Mouse (Mus musculus): Measurements from ENCODE around the gene Cnr2. TPM values are rescaled to one million over a fixed set of nuclear protein-coding genes. Genes with fewer than 3 reads are reported as not detected.

Cnr2 gene
- polyA plus RNA-seq, 1 experiment from 2014 or later: 0.32 TPM

- no peak overlapping the region for H3K27ac ChIP-seq
- no peak overlapping the region for H3K9ac ChIP-seq
- peaks cover 34% of the 10 kb centered on the region for H3K4me1 ChIP-seq
- H3K4me2 ChIP-seq (replicated peaks): peak overlapping the region; percentile 49
- WGBS: 46% methylated on average over 2 of the region's 2 CpGs
- no peaks in the 10 kb centered on the region for H3K9me3 ChIP-seq
- H3K27me3 ChIP-seq (replicated peaks): no peaks in the 10 kb centered on the region
- H3K4me3 ChIP-seq: no peak overlapping the region
- H3K36me3 ChIP-seq: peaks cover 11% of the 10 kb centered on the region
- no peak for ATAC-seq (ENCODE audit: low FRiP score, low read depth)
These were observed 24.8 kb upstream of the Cnr2 start for GRCm38 (mm10) chr4:135870227-135871023.

- Histone ChIP-seq H3K27me3 (replicated peaks) (no peaks in the 10 kb centered on the region), H3K4me2 (replicated peaks) (peak overlapping the region; percentile 79), H3K27ac (no peak overlapping the region), H3K4me1 (peaks cover 49% of the 10 kb centered on the region), H3K36me3 (peaks cover 11% of the 10 kb centered on the region), H3K9ac (peak overlapping the region; percentile 89), H3K9me3 (no peaks in the 10 kb centered on the region), H3K4me3 (peak overlapping the region; percentile 72)
- no peak for ATAC-seq (ENCODE audit: low FRiP score, low read depth)
- WGBS: 49% methylated on average over 3 of the region's 3 CpGs
These were observed 23.2 kb upstream of the Cnr2 start for GRCm38 (mm10) chr4:135872015-135872414.

GRCm38 (mm10) chr4:135872589-135873391 is 22.4 kb upstream of the Cnr2 start:
- peaks cover 50% of the 10 kb centered on the region for H3K4me1 ChIP-seq
- H3K27me3 ChIP-seq (replicated peaks): no peaks in the 10 kb centered on the region
- H3K9me3 ChIP-seq: no peaks in the 10 kb centered on the region
- peaks cover 11% of the 10 kb centered on the region for H3K36me3 ChIP-seq
- peak overlapping the region; percentile 72 for H3K4me3 ChIP-seq
- no peak for ATAC-seq (ENCODE audit: low FRiP score, low read depth)
- 13% methylated on average over 17 of the region's 17 CpGs for WGBS
- H3K9ac ChIP-seq: peak overlapping the region; percentile 89
- peak overlapping the region; percentile 79 for H3K4me2 ChIP-seq (replicated peaks)
- H3K27ac ChIP-seq: peak overlapping the region; percentile 98

GRCm38 (mm10) chr4:135873526-135874202 is 21.5 kb upstream of the Cnr2 start, which contains the start of gene Pnrc2:
Pnrc2 (minus strand) TSS chr4:135873850.
- Histone ChIP-seq H3K4me2 (replicated peaks) (peak within 1 kb of the TSS; percentile 79), H3K4me1 (peaks cover 50% of the 10 kb centered on the region), H3K36me3 (peaks cover 11% of the 10 kb centered on the region), H3K27ac (peak within 1 kb of the TSS; percentile 98), H3K9ac (peak within 1 kb of the TSS; percentile 89), H3K27me3 (replicated peaks) (no peaks in the 10 kb centered on the region), H3K4me3 (peak within 1 kb of the TSS; percentile 72), H3K9me3 (no peaks in the 10 kb centered on the region)
- peak; percentile 93 for ATAC-seq (ENCODE audit: low FRiP score, low read depth)
- WGBS: under 1% methylated on average over 59 of the region's 60 CpGs

- Histone ChIP-seq H3K9me3 (no peaks in the 10 kb centered on the region), H3K27me3 (replicated peaks) (no peaks in the 10 kb centered on the region), H3K4me3 (no peak overlapping the region), H3K36me3 (peaks cover 11% of the 10 kb centered on the region), H3K9ac (peak overlapping the region; percentile 57; the same call in 1 of the 2 replicates), H3K27ac (no peak overlapping the region; the same call in 1 of the 2 replicates), H3K4me1 (peaks cover 50% of the 10 kb centered on the region), H3K4me2 (replicated peaks) (peak overlapping the region; percentile 79; the same call in 1 of the 2 replicates)
- ATAC-seq (ENCODE audit: low FRiP score, low read depth): no peak
- 81% methylated on average over 10 of the region's 10 CpGs for WGBS
These were observed 20.3 kb upstream of the Cnr2 start for GRCm38 (mm10) chr4:135874564-135875535.

- H3K27ac ChIP-seq: no peak overlapping the region
- H3K4me2 ChIP-seq (replicated peaks): peak overlapping the region; percentile 52; the same call in 1 of the 2 replicates
- H3K9ac ChIP-seq: no peak overlapping the region
- no peak overlapping the region for H3K4me3 ChIP-seq
- H3K4me1 ChIP-seq: peaks cover 47% of the 10 kb centered on the region
- no peaks in the 10 kb centered on the region for H3K27me3 ChIP-seq (replicated peaks)
- no peaks in the 10 kb centered on the region for H3K9me3 ChIP-seq
- WGBS: 35% methylated on average over 7 of the region's 7 CpGs
- H3K36me3 ChIP-seq: peaks cover 11% of the 10 kb centered on the region
- ATAC-seq (ENCODE audit: low FRiP score, low read depth): no peak
These were observed 19.6 kb upstream of the Cnr2 start for GRCm38 (mm10) chr4:135875546-135875945.

- Histone ChIP-seq H3K4me3 (no peak overlapping the region), H3K4me1 (peaks cover 45% of the 10 kb centered on the region), H3K36me3 (peaks cover 11% of the 10 kb centered on the region), H3K27me3 (replicated peaks) (no peaks in the 10 kb centered on the region), H3K27ac (no peak overlapping the region), H3K4me2 (replicated peaks) (peak overlapping the region; percentile 52), H3K9ac (0 out of 2 replicates have a peak overlapping the region, but pooled peaks have one; percentile 19), H3K9me3 (no peaks in the 10 kb centered on the region)
- WGBS: 3% methylated on average over 9 of the region's 9 CpGs
- ATAC-seq (ENCODE audit: low FRiP score, low read depth): no peak
These were observed 19.1 kb upstream of the Cnr2 start for GRCm38 (mm10) chr4:135875991-135876582.

GRCm38 (mm10) chr4:135876583-135877020 is 18.6 kb upstream of the Cnr2 start:
- Histone ChIP-seq H3K4me2 (replicated peaks) (peak overlapping the region; percentile 52), H3K4me3 (no peak overlapping the region), H3K4me1 (peaks cover 42% of the 10 kb centered on the region), H3K9me3 (no peaks in the 10 kb centered on the region), H3K27me3 (replicated peaks) (no peaks in the 10 kb centered on the region), H3K27ac (no peak overlapping the region), H3K36me3 (peaks cover 8% of the 10 kb centered on the region), H3K9ac (0 out of 2 replicates have a peak overlapping the region, but pooled peaks have one; percentile 19)
- WGBS: 2% methylated on average over 16 of the region's 16 CpGs
- ATAC-seq (ENCODE audit: low FRiP score, low read depth): no peak

GRCm38 (mm10) chr4:135877742-135878141 is 17.5 kb upstream of the Cnr2 start:
- no peaks in the 10 kb centered on the region for H3K9me3 ChIP-seq
- H3K9ac ChIP-seq: no peak overlapping the region
- H3K4me3 ChIP-seq: no peak overlapping the region
- 64% methylated on average over 2 of the region's 2 CpGs for WGBS
- H3K4me2 ChIP-seq (replicated peaks): no peak overlapping the region
- H3K27ac ChIP-seq: no peak overlapping the region
- no peak for ATAC-seq (ENCODE audit: low FRiP score, low read depth)
- no peaks in the 10 kb centered on the region for H3K27me3 ChIP-seq (replicated peaks)
- H3K36me3 ChIP-seq: no peaks in the 10 kb centered on the region
- H3K4me1 ChIP-seq: peaks cover 31% of the 10 kb centered on the region

GRCm38 (mm10) chr4:135879021-135879420 is 16.2 kb upstream of the Cnr2 start:
- Histone ChIP-seq H3K9me3 (no peaks in the 10 kb centered on the region), H3K27me3 (replicated peaks) (no peaks in the 10 kb centered on the region), H3K4me2 (replicated peaks) (no peak overlapping the region), H3K4me3 (no peak overlapping the region), H3K4me1 (peaks cover 29% of the 10 kb centered on the region), H3K9ac (no peak overlapping the region), H3K36me3 (no peaks in the 10 kb centered on the region), H3K27ac (no peak overlapping the region)
- ATAC-seq (ENCODE audit: low FRiP score, low read depth): no peak
- WGBS: 75% methylated on average over 6 of the region's 6 CpGs

GRCm38 (mm10) chr4:135880018-135880417 is 15.2 kb upstream of the Cnr2 start:
- Histone ChIP-seq H3K36me3 (no peaks in the 10 kb centered on the region), H3K9ac (no peak overlapping the region), H3K4me3 (no peak overlapping the region), H3K9me3 (no peaks in the 10 kb centered on the region), H3K27me3 (replicated peaks) (no peaks in the 10 kb centered on the region), H3K4me1 (peaks cover 22% of the 10 kb centered on the region), H3K27ac (no peak overlapping the region), H3K4me2 (replicated peaks) (no peak overlapping the region)
- WGBS: 98% methylated on average over 6 of the region's 6 CpGs
- ATAC-seq (ENCODE audit: low FRiP score, low read depth): no peak

Measured in neural tube, embryonic 12.5 days (tissue).